Mouse (Mus musculus) kidney, adult 18-20 months (tissue): ENCODE data around the gene Hist1h3h.
A peak's percentile ranks its signal among the peaks of the same experiment; 100 is the strongest.
"Not testable (repeated sequence)": the region's sequence is repeated elsewhere in the genome, so short reads cannot be mapped to it uniquely, and the experiment has no call there.

ENCODE experiments used
- DNase-seq: peaks from one replicate; pipeline ENCODE4 v3.0.0; 2021

Hist1h3h gene

DNA sequence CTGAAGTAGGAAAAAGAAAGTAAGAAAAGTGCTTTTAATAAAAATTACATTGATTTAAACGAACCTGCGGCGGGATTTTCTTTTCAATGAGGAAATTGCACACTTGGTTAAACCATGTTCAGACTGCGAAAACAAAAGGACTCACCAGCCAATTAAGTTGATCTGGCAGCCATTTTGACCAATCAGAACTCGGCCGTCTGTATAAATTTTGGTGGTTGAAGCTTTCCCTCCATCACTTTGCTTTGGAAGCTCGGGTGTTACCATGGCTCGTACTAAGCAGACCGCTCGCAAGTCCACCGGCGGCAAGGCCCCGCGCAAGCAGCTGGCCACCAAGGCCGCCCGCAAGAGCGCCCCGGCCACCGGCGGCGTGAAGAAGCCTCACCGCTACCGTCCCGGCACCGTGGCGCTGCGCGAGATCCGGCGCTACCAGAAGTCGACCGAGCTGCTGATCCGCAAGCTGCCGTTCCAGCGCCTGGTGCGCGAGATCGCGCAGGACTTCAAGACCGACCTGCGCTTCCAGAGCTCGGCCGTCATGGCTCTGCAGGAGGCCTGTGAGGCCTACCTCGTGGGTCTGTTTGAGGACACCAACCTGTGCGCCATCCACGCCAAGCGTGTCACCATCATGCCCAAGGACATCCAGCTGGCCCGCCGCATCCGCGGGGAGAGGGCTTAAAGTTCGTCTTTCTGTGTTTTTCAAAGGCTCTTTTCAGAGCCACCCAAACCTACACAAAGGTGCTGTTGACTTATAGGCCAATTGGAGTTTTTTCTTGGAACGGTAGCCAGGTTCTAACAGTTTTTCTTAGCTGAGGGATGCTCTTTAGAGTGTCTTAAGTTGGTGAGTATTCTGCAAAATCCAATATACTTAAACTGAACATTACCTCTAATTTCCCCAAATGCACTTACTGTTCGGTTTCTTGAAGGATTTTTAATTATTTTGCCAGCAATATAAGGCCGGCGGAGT is at the start of gene Hist1h3h:
TSS of gene Hist1h3h (plus strand) at position 263 of the 961 bp plus-strand sequence.
- peak; percentile 46 for DNase-seq

- no peak for DNase-seq
These were observed 40.2 kb upstream of the Hist1h3h start, which contains the start of gene Olfr1360 for GRCm38 (mm10) chr13:21677305-21677704. Gene Olfr1360, minus strand, starts transcription at chr13:21677405.

- DNase-seq = no peak
These were observed 19.6 kb upstream of the Hist1h3h start, which contains the start of gene Olfr1359 for GRCm38 (mm10) chr13:21697811-21698210. Gene Olfr1359, plus strand, starts transcription at chr13:21698111.

DNA sequence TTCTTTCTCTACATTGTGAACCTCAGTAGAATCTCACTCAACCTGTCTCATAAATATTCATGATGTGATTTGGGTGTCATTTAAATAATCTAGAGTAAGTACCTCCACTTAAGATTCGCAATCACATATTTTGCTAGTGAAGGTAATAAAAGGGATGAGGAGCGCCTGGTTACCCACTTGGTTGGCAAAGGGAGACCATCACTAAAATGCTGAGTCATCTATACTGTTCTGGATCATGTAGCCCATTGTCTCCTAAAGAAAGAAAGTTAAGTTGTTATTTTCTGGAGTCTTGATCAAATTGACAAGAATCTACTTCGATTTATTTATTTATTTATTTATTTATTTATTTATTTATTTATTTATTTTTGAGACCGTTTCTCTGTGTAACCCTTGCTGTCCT is 10.8 kb upstream of the Hist1h3h start:
- DNase-seq = no peak

- DNase-seq = peak; percentile 89
These were observed 7.3 kb upstream of the Hist1h3h start for GRCm38 (mm10) chr13:21710031-21710711.

- peak; percentile 78 for DNase-seq
These were observed 6.5 kb upstream of the Hist1h3h start for GRCm38 (mm10) chr13:21710821-21711525.

GRCm38 (mm10) chr13:21711698-21712097 is 5.8 kb upstream of the Hist1h3h start:
- DNase-seq = no peak

DNA sequence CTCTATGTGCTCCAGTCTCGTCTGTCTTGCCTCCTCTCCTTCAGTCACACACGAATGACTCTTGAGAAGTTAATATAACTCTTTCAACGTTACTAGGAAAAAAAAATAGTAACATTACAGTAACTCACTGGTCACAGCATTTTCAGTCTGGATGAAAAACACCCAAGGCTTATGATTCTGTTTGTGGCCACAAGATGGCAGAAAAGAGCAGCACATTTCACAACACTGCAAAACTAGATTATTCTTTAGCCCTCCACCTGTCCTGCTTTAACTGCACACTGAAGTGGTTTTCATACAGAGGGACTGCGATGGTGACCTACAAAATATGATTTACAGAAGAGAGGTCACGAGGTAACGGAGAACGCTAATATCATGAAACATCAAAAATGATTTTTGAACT is 2.7 kb upstream of the Hist1h3h start:
- peak; percentile 65 for DNase-seq

DNA sequence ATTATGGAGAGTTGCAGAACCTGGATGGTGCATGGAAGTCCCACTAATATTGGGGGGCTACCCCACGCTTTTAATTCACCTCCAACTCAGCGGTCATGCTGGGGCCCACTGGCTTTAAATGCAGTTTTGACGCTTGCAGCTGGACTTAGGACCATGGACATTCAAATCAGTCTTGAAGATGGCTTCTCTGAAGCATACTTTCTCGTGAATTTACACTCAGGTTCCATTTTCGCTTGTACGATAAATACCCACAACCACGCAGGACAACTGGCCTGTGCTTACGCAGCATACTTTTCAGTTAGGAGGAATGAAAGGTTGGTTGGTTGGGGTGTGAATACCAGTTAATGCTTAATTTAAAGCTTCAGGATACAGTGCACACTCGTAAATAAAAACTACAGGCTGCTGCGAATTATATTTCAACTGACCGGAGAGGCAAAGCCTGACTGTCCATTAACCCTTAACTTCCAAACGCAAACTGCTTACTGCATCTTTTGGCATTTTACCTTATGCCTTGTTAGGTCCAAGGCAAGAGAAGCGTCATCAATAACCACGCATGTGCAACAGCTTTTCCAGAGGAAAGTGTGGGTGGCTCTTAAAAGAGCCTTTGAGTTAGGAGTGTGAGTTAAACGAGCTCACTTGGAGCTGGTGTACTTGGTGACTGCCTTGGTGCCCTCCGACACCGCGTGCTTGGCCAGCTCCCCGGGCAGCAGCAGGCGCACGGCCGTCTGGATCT is 2.2 kb upstream of the Hist1h3h start:
- DNase-seq = no peak

GRCm38 (mm10) chr13:21715864-21716539 is 1.5 kb upstream of the Hist1h3h start, which contains the start of the genes Hist1h2bl and Hist1h2ai:
Gene Hist1h2bl, minus strand, starts transcription at chr13:21716143.
Gene Hist1h2ai, plus strand, starts transcription at chr13:21716422.
- peak; percentile 52 for DNase-seq

GRCm38 (mm10) chr13:21716540-21717391 is 693 bp upstream of the Hist1h3h start:
- peak; percentile 8 for DNase-seq

- DNase-seq = no peak
These were observed 1.1 kb downstream of the Hist1h3h start for GRCm38 (mm10) chr13:21718381-21719080.

GRCm38 (mm10) chr13:21721107-21721756 is 3.8 kb downstream of the Hist1h3h start:
- not testable (repeated sequence) for DNase-seq

GRCm38 (mm10) chr13:21721757-21722372 is 4.4 kb downstream of the Hist1h3h start, which contains the start of gene Hist1h2bm:
Gene Hist1h2bm, plus strand, starts transcription at chr13:21722044.
- DNase-seq = peak; percentile 34

- DNase-seq = no peak
These were observed 5.0 kb downstream of the Hist1h3h start for GRCm38 (mm10) chr13:21722373-21722925.

DNA sequence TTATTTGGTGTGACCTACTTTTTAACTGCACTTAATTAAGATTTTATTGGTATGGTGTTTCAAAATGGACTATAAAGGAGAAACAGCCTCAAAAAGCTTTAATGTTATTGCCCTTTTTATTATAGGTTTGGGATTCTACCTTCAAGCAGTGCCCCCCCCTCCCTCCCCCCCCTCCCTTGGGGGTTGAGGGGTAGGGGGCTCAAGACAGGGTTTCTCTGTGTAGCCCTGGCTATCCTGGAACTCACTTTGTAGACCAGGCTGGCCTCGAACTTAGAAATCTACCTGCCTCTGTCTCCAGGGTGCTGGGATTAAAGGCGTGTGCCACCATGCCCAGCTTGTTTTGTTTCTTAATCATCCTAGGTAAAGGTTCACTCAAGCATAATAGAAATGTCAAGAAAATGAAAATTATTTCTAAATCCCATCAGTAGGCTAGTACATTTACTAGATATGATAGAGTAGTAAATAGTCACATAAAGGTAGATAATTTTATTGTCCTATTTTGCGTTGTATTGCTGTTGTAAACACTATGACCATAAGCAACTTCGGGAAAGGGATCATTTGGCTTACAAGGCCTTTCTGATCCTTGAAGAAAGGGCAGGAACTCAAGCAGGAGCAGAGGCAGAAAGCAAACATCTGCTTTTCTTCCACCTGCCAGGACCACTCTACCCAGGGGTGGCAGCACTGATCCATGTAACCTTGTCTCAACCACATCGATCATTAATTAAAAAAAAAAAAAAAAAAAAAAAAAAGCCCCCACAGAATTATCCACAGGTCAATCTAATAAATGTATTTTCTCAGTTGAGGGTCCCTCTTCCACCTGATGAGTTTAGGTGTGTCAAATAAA is 5.8 kb downstream of the Hist1h3h start:
- no peak for DNase-seq

- DNase-seq = no peak
These were observed 10.6 kb downstream of the Hist1h3h start for GRCm38 (mm10) chr13:21727948-21728572.
